Mouse (Mus musculus) midbrain, postnatal 0 days (tissue): ENCODE results near the gene 1700016K19Rik. TPM values are rescaled to one million over a fixed set of nuclear protein-coding genes. Genes with fewer than 3 reads are reported as not detected.

Experiments used
- ATAC-seq: fragments of 200-750 bp; cut with Nextera tagmentation; 2 replicates; pipeline ENCODE4 v1.8.0; 2017; ENCODE audit warnings: moderate number of reproducible peaks, mild to moderate bottlenecking, moderate TSS enrichment, moderate library complexity; ENCODE audit not compliant: low FRiP score
- DNase-seq: peaks from one replicate; pipeline ENCODE4 v3.0.0-alpha.2; 2015; ENCODE audit warnings: low spot score
- H3K27ac ChIP-seq: fragments of 300-500 bp; sonication (generic); 2 replicates; pipeline ENCODE4 v1.5.1; 2014; ENCODE audit warnings: low read depth, mild to moderate bottlenecking, low read length, mixed read lengths
- H3K27me3 ChIP-seq: fragments of 300-500 bp; sonication (generic); 2 replicates; pipeline ENCODE4 v1.6.1; 2014; ENCODE audit warnings: low read length, control low read depth, mixed read lengths; ENCODE audit not compliant: insufficient read depth
- H3K36me3 ChIP-seq: fragments of 300-500 bp; sonication (generic); 2 replicates; pipeline ENCODE4 v1.6.1; 2014; ENCODE audit warnings: low read length, control low read depth, mixed read lengths; ENCODE audit not compliant: insufficient read depth
- H3K4me1 ChIP-seq: fragments of 300-500 bp; sonication (generic); 2 replicates; pipeline ENCODE4 v1.6.1; 2014; ENCODE audit warnings: mild to moderate bottlenecking, control low read depth, antibody characterized with exemption, low read length, mixed read lengths; ENCODE audit not compliant: insufficient read depth
- H3K4me2 ChIP-seq: fragments of 300-500 bp; sonication (generic); 2 replicates; pipeline ENCODE4 v1.6.1; 2014; ENCODE audit warnings: low read depth, mild to moderate bottlenecking, low read length, mixed read lengths; ENCODE audit not compliant: poor library complexity, severe bottlenecking
- H3K4me3 ChIP-seq: fragments of 300-500 bp; sonication (generic); 2 replicates; pipeline ENCODE4 v1.5.1; 2014; ENCODE audit warnings: low read depth, mild to moderate bottlenecking, low read length, moderate library complexity
- H3K9ac ChIP-seq: fragments of 300-500 bp; sonication (generic); replicated peaks from 2 replicates; pipeline ENCODE4 v1.6.1; 2014; ENCODE audit warnings: mild to moderate bottlenecking, low read length, moderate library complexity, mixed read lengths; ENCODE audit not compliant: poor library complexity, severe bottlenecking
- H3K9me3 ChIP-seq: fragments of 300-500 bp; sonication (generic); 2 replicates; pipeline ENCODE4 v1.6.1; 2016; ENCODE audit warnings: low read length, control low read depth
- CTCF ChIP-seq: IDR thresholded peaks from 2 replicates; pipeline ENCODE4 v1.5.1; 2016; ENCODE audit warnings: antibody characterized with exemption, mild to moderate bottlenecking
- WGBS: fragments of 180-500 bp; shearing (Covaris S2); extraction: QIAGEN DNeasy Blood & Tissue Kit; methylation state at CpG from one replicate; pipeline ENCODE4 v1.1.7; 2014; 5-methylcytosine and 5-hydroxymethylcytosine counted together
- polyA plus RNA-seq: library from polyadenylated mRNA; unstranded; fragments of >200 nt; fragmentation: Nextera tagmentation; extraction: Ambion mirVana; gene quantifications from 2 replicates; pipeline ENCODE4 v1.2.1, GENCODE M21; 2015
- total RNA-seq: library from RNA; depleted of rRNA; stranded (reverse); fragments of >200 nt; gene quantifications from 2 replicates; pipeline ENCODE4 v1.2.3, GENCODE M21; 2014; rRNA removed

The 1700016K19Rik gene
- total and polyA plus RNA-seq, 2 experiments from 2014 or later, result 8.8 to 11.3 TPM

DNA sequence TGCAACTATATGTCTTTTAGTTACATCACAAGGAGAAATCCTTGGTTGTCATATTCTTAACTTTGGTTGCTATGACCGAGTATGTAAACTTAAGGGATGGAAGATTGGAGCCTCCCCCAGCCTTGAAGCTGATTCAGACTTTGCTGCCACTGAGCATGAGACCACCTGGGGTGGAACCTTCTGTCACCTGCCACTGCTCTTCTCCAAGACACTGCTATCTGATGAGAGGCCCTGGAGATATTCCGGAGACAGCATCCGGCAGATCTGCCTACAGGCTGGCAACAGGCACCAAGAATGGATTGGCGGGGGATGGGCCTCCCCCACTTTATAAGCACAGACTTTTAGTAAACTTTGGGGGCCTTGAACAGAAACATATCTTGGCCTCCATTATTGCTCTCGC lies 52.8 kb downstream of the 1700016K19Rik start:
- no peaks in the 10 kb centered on the region for H3K27me3 ChIP-seq
- no peak for ATAC-seq
- WGBS, result 89% methylated on average over 5 of the region's 5 CpGs

More for the DNA sequence above, 52.8 kb downstream of the 1700016K19Rik start:
- Histone ChIP-seq H3K9ac (no peak overlapping the region), H3K4me1 (no peaks in the 10 kb centered on the region), H3K36me3 (peaks cover 2% of the 10 kb centered on the region), H3K4me3 (no peak overlapping the region), H3K9me3 (no peaks in the 10 kb centered on the region), H3K4me2 (no peak overlapping the region), H3K27ac (no peak overlapping the region)
- no peak for TF ChIP-seq CTCF
- no peak for DNase-seq

Other genes starting within 250 kb of the 1700016K19Rik start
- 23.0 and 27.7 TPM in 2 replicates for gene Doc2b, start 203.9 kb upstream of the 1700016K19Rik start, total RNA-seq
- gene Doc2b, start 203.9 kb upstream of the 1700016K19Rik start, polyA plus RNA-seq, result 6.9 and 8.0 TPM in 2 replicates
- 3.4 and 4.0 TPM in 2 replicates for gene Rph3al, start 61.5 kb upstream of the 1700016K19Rik start, total RNA-seq
- gene Rph3al, start 61.5 kb upstream of the 1700016K19Rik start, polyA plus RNA-seq, result 3.0 and 3.1 TPM in 2 replicates
- gene Rflnb, start 27.9 kb downstream of the 1700016K19Rik start, total RNA-seq, result 16.7 and 17.7 TPM in 2 replicates
- gene Rflnb, start 27.9 kb downstream of the 1700016K19Rik start, polyA plus RNA-seq, result 15.2 and 16.3 TPM in 2 replicates
- gene Vps53, start 179.7 kb downstream of the 1700016K19Rik start, total RNA-seq, result 40.3 and 46.1 TPM in 2 replicates
- gene Vps53, start 179.7 kb downstream of the 1700016K19Rik start, polyA plus RNA-seq, result 63.5 and 64.0 TPM in 2 replicates
- 24.6 and 29.4 TPM in 2 replicates for gene Fam57a, start 179.8 kb downstream of the 1700016K19Rik start, total RNA-seq
- 17.6 and 19.6 TPM in 2 replicates for gene Fam57a, start 179.8 kb downstream of the 1700016K19Rik start, polyA plus RNA-seq
- not detected in 2 replicates for gene Dbil5, start 217.7 kb downstream of the 1700016K19Rik start, total RNA-seq
- gene Dbil5, start 217.7 kb downstream of the 1700016K19Rik start, polyA plus RNA-seq, result 0.42 and 0.58 TPM in 2 replicates
- 10.1 and 14.1 TPM in 2 replicates for gene Gemin4, start 217.8 kb downstream of the 1700016K19Rik start, total RNA-seq
- 6.9 and 7.4 TPM in 2 replicates for gene Gemin4, start 217.8 kb downstream of the 1700016K19Rik start, polyA plus RNA-seq
- gene Mrm3, start 243.8 kb downstream of the 1700016K19Rik start, total RNA-seq, result 13.6 and 15.3 TPM in 2 replicates
- 23.6 and 26.0 TPM in 2 replicates for gene Mrm3, start 243.8 kb downstream of the 1700016K19Rik start, polyA plus RNA-seq
- gene Glod4, start 243.8 kb downstream of the 1700016K19Rik start, total RNA-seq, result 63.5 and 80.0 TPM in 2 replicates
- 116 and 123 TPM in 2 replicates for gene Glod4, start 243.8 kb downstream of the 1700016K19Rik start, polyA plus RNA-seq